Mouse (Mus musculus): ENCODE data around the gene Pde11a.

Gene Pde11a

DNA sequence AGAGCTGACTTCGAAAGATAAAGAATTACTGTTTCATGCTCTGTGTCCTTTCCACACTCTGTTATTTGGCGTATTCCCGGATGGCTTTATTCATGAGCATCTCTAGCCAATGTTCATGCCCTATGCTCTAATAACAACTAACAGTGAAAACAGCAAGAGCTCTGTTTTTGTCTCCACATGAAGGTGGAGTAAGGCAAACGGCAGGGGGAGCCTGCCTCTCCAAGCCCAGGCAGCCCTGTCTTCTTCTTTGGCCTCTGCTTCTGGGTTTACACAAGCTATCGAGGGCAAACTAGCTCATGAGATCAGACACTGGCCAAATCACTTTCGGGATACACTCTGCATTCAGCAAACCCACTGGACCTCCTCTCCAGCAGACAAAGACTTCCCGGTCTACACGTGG lies 241.3 kb downstream of the Pde11a start:
- DNase-seq (ENCODE audit: low read depth, low spot score): no peak

DNA sequence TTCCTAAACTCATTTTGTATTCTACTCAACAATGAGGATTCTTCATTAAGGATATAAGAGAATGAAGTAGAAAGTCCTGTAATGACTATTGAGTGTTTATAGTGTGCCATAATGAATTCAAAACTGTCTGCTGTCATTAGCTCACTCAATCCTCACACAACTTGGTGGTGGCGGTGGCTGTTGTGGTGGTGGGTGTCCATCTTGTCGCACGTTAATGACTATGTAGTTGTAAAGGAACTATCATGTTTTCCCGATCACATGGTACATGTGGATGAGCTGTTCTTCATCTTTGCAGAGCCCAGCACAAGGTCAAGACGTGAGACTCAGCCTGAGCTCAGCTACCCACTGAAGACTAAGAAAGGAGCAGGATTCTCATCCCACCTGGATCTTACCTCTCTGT lies 242.7 kb downstream of the Pde11a start:
- DNase-seq (ENCODE audit: low read depth, low spot score): no peak

DNA sequence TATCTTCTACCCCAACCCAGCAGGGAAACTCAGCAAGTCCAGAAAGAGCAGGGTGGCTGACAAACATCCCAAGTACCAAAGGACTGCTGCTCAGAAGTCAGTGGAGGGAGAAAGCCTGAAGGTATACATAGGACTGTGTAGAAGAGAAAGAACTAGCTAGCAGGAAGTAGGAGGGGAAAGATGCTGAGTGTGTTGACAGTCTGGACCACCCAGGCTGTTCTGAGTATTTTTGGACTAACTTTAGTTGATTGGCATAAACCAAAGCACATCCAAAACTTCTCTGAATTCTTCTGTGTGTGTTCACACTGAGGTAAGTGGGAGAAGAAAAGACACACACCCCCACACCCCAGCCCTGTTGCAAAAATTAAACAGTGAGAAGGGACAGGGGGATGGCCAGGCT lies 248.1 kb downstream of the Pde11a start:
- DNase-seq (ENCODE audit: low read depth, low spot score): no peak

DNA sequence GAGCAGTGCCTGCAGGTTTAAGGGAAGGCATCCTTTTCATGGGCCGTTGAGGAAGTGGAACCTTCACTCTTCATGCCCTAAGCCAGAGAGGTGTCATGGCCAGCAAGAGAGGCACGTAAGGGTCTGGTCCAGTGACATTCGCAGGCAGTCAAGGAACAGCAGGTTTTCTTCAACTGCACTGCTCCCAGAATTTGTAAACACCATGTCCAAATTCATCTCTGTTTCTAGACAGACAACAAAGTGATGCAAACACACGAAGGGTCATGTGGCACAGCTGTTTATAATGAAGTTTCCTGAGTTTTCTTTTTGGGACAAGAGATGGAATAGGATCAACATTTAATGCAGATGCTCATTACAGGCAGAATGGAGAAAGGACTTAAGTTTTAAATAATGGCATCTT lies 249.7 kb downstream of the Pde11a start:
- DNase-seq (ENCODE audit: low read depth, low spot score): no peak

DNA sequence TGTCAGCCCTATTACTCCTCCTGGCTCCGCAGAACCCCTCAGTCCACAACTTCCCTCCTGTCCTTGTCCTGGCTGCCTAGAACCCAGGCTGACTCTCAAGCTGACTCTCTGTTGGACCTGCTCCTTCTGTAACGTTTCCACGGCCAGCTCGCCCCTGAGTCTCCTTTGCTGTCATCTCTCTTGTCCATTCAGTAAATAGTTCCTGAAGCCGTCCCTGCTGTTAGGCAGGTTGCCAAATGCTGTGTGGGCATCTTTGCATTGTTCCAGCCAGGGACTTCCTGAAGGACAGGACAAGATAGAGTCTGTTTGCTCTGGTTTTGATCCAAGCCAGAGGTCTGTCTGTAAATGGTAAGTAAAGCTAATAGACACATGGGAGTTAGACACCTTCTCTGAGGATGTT lies 250.2 kb downstream of the Pde11a start:
- no peak for DNase-seq (ENCODE audit: low read depth, low spot score)

DNA sequence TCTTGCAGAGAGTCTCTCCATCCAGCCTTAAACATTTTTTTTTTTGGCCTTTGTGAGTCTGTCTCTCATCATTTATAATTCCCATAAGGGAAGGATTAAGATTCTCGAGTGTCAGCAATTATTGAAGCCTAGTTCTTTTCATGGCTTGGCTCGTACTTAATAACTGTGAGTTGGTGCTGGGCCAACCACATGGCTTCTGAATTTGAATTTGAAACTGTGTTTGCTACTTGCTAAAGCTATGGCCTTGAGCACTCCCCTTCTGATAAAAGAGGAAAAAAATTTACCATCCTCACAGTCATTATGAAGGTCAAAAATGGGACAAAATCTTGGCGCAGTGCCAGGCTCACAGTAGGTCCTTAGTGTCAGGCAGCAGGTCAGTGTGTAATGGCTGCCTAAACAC lies 251.4 kb downstream of the Pde11a start:
- DNase-seq (ENCODE audit: low read depth, low spot score): no peak

DNA sequence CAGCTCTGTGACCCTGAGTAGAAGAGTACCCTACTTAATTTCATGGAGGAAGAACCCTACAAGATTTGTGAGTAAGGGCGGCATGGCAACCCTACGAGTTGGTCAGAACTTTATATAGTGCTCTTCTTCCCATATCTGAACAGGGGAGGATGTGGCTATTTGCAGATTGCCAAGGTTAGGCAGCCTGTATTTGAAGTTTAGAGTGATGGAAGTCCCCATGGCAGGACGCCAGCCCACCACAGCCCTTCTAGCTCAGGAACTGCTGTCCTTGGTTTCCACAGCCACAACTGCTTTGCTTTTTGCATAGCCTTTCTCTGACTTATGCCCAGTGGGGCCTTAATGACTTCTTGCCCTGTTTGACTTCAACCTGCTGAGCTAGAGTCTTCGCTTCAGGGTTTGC lies 253.6 kb downstream of the Pde11a start:
- no peak for DNase-seq (ENCODE audit: low read depth, low spot score)

DNA sequence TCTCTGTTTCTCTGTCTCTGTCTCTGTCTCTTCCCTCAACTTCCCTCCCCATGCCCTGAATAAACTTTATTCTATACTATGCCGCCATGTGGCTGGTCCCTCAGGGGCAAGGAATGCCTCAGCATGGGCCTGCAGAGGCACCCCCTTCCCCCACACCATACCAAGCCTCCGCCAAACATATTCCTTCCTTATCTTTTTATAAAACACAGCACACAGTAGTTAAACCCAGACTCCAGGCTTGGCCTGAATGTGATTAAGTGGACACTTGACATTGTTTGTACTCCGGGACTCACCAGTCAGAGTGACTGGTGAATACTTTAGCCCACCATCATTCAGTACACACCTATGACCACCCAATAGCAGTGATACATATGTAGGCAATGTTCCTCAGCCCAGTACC lies 254.7 kb downstream of the Pde11a start:
- no peak for DNase-seq (ENCODE audit: low read depth, low spot score)

DNA sequence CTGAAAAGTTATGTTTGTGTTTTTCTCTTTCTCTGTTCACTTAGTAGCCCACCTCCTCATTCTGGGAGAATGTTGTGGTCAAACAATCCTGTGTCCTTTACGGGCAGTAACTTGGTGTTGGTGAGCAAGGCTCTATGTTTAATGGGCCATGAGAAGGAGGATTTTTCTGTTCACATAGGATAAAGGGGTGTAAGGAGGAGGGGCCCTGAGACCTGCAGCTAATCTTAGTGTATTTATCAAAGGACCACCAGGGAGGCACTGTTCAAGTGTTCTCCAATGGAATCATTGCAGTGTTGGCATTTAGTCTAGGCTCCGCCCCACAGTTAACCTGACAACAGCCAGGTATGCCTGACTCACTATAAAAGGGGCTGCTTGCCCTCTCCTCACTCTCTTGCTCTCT lies 255.2 kb downstream of the Pde11a start:
- no peak for DNase-seq (ENCODE audit: low read depth, low spot score)

DNA sequence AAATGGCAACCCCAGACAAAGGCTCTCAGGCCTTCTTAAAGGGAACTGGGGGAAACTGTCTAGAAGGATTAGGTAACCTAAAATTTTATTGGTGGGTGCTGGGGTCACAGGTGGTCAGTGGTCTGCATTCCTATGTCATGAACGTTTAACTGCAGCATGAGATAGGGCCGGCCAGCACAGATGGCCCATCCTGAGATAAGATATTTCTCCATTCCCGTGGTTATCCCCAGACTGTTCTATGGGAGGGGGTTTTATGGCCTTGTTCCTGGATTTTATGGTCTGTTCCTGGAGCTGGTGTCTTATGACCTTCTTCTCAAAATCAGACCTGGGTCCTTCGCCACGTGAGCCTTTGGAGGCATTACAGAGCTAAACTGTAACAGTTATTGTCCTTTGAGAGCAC lies 256.6 kb downstream of the Pde11a start:
- no peak for DNase-seq (ENCODE audit: low read depth, low spot score)

DNA sequence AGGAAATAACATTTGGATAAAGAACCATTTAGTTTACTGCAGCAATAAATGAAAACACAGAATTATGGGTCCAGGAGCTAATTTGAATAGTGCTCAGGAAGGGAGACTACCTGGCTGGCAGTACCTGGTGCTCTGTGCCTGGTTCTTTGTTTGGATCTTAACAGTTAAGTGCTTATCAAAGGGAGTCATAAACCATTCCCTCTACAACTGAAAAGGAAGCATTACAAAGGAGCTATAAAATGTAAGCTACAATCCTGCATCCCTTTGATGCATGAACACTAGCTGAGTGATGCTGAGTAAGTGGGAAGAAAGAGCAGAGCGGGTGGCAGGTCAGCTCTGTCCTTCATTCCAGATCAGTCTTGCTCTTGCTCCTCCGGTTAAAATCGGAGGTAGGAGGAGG lies 258.0 kb downstream of the Pde11a start:
- DNase-seq (ENCODE audit: low read depth, low spot score): no peak

DNA sequence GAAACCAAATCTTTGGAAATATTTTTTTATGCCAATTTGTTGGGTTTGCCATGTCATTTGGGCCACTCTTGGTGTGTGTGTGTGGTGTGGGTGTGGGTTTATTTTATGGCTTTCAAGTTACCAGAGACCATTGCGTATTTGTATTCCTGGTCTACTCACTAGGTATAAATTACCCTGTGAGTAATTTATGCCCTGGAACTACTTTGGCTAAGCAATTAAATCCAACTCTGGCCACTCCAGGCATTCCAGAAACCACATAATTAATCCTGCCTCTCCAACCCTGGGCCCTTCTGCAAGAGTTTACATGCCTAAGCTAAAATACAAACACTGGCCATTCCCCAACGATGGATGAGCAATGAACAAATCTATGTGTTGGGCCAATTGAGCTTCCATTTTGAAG lies 261.7 kb downstream of the Pde11a start:
- no peak for DNase-seq (ENCODE audit: low read depth, low spot score)

DNA sequence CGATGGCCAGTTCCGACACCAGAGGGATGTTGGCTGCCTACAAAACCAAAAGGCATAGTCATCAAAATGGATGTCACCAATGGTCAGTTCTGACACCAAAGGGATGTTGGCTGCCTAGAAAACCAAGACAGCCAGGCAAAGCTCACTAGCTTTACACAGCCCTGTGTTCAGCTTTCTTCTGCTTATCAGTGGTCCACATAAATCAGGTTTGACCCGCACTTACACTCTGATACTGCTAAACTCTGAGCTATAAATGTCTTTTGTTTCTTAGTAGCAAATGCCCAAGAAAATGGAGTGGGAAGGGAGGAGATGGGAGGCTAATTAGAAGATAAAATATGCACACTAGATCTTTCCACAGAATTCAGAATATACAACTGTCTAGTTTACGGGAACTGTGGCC lies 262.5 kb downstream of the Pde11a start:
- DNase-seq (ENCODE audit: low read depth, low spot score): no peak

DNA sequence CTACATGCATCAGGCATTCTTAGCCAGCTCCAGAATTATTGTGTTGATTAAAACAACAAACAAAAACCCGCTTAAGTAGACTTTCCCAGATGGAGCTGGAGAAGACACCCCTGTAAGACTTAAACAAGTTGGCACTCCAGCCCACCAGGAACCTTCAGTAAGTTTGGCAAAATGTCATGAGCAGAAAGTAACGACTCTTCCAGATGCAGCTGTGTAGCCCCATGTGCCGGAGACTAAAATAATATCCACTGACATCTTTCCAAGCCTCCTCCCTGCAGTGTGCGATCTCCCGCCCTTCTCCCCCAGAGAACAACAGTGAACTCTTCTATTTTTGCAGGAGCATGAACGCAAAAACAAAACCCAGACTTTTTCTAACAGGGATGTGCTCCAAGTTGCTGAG lies 265.5 kb downstream of the Pde11a start:
- DNase-seq (ENCODE audit: low read depth, low spot score): no peak

DNA sequence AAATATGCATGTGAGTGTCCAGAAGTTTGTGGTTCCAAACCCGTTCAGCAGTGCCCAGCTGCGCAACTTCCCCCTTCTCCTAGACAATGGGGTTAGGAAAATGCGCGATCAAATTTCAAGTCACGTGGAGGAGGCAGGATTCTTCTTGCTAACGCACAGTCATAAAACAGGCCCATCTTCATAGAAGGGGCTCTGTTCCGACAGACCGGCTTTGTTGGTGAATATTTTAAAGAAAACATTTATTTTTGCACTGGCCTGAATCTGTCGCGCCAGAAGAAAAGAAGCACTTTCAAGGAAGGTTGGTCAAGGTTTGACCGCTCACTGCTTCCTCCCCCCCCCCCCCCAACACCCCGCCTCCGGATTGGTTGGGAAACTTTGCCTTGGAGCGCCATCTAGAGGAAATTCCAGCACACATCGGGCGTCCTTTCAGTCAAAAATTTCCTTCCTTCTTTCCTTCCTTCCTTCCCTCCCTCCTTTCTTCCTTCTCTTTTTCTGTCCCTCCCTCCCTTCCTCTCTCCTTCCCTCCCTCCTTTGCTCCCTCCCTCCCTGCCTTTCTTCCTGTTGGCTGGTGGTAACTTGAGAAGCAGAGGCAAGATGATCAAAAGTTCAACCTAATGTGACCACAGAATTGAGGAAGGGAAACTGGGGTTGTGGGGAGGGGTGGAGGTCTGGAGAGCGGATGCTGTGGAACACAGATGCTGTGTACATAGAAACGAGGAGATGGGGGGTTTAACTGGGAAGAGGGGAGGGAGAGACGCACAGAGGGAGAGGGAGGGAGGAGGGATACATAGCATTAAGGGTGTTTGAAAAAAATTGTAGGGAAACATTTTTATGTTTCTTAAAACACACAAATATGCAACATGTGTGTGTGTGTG lies 267.9 kb downstream of the Pde11a start:
- peak; percentile 92 for DNase-seq (ENCODE audit: low read depth, low spot score)

DNA sequence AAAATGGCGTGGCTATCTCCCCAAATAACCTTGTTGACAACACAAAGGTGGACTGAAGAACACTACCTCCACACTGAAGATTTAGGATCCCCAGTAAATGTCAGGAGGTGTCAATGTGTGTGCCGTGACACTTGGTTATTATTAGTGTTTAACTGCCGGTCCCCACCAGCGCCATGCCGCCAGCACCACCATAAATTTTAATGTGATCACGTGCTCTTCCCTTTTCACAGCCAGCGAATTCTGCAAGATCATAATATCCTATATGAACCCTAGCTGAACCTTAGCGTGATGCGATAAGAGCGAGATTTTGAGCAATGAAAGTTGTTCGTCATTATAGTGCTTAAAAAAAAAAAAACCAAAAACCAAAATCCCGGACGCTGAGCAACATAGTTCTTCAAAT lies 269.3 kb downstream of the Pde11a start:
- DNase-seq (ENCODE audit: low read depth, low spot score): no peak

DNA sequence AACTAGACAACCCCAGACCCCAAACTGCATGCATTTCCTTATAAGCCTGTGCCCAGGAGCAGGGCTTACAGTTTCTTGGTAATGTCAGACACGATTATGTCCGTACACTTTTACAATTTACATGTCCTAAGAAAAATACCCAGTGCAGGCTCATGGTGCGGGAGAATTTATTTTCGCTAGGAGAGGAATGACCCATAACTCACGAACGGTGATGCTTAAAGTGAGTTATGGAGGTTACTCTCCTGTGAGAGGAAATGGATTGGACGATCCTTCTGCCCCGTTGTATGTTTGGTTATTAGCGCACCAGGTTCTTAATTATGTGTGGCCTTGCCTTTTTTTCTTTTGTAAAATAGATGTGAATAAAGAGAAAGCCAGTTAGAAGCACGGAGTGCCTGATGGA lies 270.4 kb downstream of the Pde11a start:
- no peak for DNase-seq (ENCODE audit: low read depth, low spot score)

DNA sequence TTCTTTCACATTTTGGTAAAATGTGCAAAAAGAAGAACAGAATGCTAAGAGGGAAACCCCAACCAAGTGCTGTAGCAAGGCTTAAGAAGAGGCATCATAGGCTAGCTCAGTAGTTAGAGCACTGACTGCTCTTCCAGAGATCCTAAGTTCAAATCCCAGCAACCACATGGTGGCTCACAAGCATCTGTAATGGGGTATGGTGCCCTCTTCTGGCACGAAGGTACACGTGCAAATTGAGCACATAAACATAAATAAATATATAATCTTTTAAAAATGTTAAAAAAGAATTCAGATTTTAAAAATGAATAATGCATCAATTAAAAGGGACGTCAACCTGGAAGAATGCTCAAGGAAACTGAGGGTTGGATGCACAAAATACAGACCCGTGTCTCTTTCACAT lies 271.4 kb downstream of the Pde11a start:
- DNase-seq (ENCODE audit: low read depth, low spot score): peak; percentile 23

DNA sequence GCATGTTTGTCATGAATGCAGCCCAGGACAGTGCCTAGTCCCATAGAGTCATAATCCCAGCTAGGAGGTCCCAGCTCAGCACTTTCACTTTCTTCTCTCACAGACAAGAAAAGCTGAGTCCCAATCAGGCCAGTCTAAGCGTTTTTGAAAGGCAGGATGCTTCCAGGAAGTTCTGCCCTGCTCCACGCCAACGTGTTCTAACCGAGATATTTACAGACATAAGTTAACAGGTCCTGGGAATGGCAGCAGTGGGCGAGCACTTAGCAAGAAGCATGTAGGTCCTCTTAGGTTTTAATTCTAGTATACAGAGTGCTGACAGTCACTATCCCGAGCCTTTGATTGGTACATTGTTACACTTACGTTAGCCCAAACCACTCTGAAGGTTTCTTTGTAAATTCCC lies 273.3 kb downstream of the Pde11a start:
- DNase-seq (ENCODE audit: low read depth, low spot score): no peak

DNA sequence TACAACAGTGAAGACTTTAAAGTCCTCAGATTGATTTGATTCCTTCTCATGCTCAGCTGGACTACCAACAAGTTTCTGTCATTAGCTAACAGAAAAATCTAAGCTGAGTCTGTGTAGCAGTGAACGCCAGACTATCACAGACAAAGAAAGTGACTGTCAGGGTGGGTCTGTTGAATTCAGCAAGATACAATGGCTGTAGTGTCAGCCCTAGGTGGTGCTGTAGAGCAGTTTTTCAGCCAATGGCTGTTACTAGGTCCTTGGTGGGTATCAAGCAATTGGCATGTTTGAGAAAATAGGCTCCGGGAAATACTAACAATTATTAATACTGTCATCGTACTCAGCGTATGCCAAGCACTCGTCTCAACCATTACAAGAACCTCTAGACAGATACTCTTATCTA lies 274.5 kb downstream of the Pde11a start:
- DNase-seq (ENCODE audit: low read depth, low spot score): peak; percentile 79

DNA sequence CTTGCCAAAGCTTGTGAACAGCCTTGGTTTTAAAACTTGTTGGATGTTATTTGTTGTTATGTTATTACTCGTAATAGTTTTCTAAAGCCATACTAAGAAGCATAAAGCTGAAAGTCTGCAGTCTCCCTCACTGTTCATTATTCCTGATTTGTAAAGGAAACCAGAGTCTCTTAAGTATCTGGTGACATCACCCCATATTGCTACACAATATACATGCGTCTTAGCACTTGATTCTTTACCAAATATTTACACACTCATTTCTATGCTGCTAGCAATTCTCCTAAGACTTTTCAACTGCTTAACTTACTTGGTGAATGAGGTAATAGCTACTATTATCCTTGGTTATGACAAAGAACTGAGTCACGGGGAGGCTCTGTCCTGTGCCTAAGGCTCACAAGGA lies 278.4 kb downstream of the Pde11a start:
- no peak for DNase-seq (ENCODE audit: low read depth, low spot score)

DNA sequence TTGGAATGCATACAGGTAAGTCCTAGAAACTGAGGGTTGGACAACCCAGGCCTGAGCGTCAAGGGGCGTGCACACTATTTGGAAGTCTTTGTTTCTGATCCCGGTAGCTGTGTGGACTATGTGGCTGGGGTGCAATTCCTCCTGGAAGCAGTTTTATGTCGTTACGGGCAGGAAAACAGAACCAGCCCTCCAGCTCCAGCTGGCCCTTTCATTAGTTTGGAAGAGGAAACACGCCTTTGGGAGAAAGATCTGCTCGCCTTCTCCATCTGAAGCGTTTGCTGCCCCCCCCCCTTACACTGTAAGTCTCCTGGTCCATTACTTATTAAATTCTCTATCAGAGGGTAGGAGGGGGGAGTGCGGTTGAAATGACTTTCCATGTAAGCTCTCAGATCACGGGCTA lies 279.0 kb downstream of the Pde11a start:
- no peak for DNase-seq (ENCODE audit: low read depth, low spot score)

DNA sequence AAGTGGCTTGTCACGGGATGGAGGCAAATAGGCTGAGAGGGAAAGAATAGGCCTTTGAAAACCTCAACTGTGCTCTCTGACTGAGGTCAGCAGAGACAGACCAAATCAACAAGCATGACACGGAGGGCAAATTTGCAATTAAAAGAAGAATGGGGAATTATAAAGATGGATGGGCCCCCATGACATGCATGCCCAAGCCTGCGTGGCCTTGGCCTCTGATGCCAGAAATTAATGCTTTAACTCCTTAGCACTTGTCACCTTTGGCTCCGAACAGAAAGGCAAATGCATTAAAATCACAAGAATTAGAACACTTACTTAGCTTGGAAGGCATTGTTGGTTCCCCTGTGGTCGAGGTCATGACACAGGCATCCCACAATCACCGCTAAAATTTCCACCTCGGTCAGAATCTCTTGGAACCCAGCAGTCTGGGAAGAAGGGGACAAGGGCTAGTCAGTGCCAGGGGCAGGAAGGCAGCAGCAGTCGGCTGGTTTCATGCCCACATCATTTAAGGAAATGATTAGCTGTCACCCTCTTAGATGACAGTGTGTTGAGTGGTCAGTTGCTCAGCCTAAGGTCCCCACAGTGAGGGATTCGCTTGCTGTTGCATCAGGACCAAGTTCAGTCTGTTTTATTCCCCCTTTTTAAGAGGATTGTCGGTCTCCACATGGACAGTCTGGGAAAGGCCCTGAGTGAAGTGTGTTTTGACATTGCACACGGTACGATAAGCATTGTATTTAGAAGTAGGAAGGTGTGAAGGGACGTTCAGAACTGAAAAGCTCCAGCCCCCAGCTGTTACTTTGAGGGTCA lies 279.7 kb downstream of the Pde11a start:
- DNase-seq (ENCODE audit: low read depth, low spot score): no peak
